Mouse (Mus musculus) midbrain, embryonic 14.5 days (tissue): ENCODE data around the gene Galnt2. TPM values are rescaled to one million over a fixed set of nuclear protein-coding genes. Genes with fewer than 3 reads are reported as not detected.

ENCODE experiments used
- ATAC-seq: fragments of 200-750 bp; cut with Nextera tagmentation; 2 replicates; pipeline ENCODE4 v1.8.0; 2017; ENCODE audit warnings: moderate number of reproducible peaks, moderate library complexity; ENCODE audit not compliant: low FRiP score, low TSS enrichment
- DNase-seq: peaks from one replicate; pipeline ENCODE4 v3.0.0-alpha.2; 2015
- H3K27ac ChIP-seq: fragments of 300-500 bp; sonication (generic); replicated peaks from 2 replicates; pipeline ENCODE4 v1.5.1; 2014; ENCODE audit warnings: mild to moderate bottlenecking, low read depth, low read length, moderate library complexity
- H3K27me3 ChIP-seq: fragments of 300-500 bp; sonication (generic); 2 replicates; pipeline ENCODE4 v1.6.1; 2014; ENCODE audit warnings: low read length, control low read depth, mixed read lengths; ENCODE audit not compliant: control insufficient read depth, insufficient read depth
- H3K36me3 ChIP-seq: fragments of 300-500 bp; sonication (generic); 2 replicates; pipeline ENCODE4 v1.6.1; 2014; ENCODE audit warnings: low read length, control low read depth; ENCODE audit not compliant: control insufficient read depth, insufficient read depth
- H3K4me1 ChIP-seq: fragments of 300-500 bp; sonication (generic); 2 replicates; pipeline ENCODE4 v1.6.1; 2014; ENCODE audit warnings: mild to moderate bottlenecking, antibody characterized with exemption, low read length, control low read depth; ENCODE audit not compliant: control insufficient read depth, insufficient read depth
- H3K4me2 ChIP-seq: fragments of 300-500 bp; sonication (generic); 2 replicates; pipeline ENCODE4 v1.6.1; 2014; ENCODE audit warnings: mild to moderate bottlenecking, low read length, moderate library complexity
- H3K4me3 ChIP-seq: fragments of 300-500 bp; sonication (generic); replicated peaks from 2 replicates; pipeline ENCODE4 v1.5.1; 2014; ENCODE audit warnings: low read depth, low read length
- H3K9ac ChIP-seq: fragments of 300-500 bp; sonication (generic); replicated peaks from 2 replicates; pipeline ENCODE4 v1.6.1; 2014; ENCODE audit warnings: mild to moderate bottlenecking, low read length, moderate library complexity
- H3K9me3 ChIP-seq: fragments of 300-500 bp; sonication (generic); 2 replicates; pipeline ENCODE4 v1.6.1; 2016; ENCODE audit warnings: low read length, control low read depth, mixed read lengths; ENCODE audit not compliant: control insufficient read depth
- WGBS: fragments of 180-500 bp; shearing (Covaris S2); extraction: QIAGEN DNeasy Blood & Tissue Kit; methylation state at CpG from one replicate; pipeline ENCODE4 v1.1.7; 2014; 5-methylcytosine and 5-hydroxymethylcytosine counted together
- polyA plus RNA-seq: library from polyadenylated mRNA; unstranded; fragments of >200 nt; fragmentation: Nextera tagmentation; extraction: Ambion mirVana; gene quantifications from 2 replicates; pipeline ENCODE4 v1.2.1, GENCODE M21; 2014

The Galnt2 gene
- polyA plus RNA-seq, 1 experiment from 2014 or later, result 70.1 TPM

DNA sequence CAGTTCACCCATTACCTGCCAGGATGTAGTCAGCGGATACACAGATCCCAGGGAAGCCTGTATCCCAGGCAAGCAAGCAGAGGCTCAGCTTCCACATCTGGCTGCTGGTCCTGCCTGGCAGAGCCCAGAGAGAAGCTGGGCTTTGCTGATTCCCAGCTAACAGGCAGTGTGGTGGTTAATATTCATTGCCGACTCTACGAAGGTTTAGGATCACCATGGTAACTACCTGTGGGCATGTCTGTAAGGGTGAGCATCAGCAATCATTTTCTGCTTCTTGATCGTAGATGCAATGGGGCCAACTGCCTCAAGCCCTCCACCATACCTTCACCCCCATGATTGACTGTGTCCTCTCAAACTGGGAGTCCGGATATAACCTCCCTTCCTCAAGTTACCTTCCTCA is 37.2 kb upstream of the Galnt2 start:
- WGBS, result 53% methylated on average over 5 of the region's 5 CpGs
- Histone ChIP-seq H3K4me2 (no peak overlapping the region), H3K4me1 (no peaks in the 10 kb centered on the region), H3K36me3 (no peaks in the 10 kb centered on the region), H3K9me3 (no peaks in the 10 kb centered on the region), H3K27ac (no peak overlapping the region), H3K27me3 (no peaks in the 10 kb centered on the region), H3K9ac (no peak overlapping the region), H3K4me3 (no peak overlapping the region)
- DNase-seq, result peak; percentile 56
- no peak for ATAC-seq

DNA sequence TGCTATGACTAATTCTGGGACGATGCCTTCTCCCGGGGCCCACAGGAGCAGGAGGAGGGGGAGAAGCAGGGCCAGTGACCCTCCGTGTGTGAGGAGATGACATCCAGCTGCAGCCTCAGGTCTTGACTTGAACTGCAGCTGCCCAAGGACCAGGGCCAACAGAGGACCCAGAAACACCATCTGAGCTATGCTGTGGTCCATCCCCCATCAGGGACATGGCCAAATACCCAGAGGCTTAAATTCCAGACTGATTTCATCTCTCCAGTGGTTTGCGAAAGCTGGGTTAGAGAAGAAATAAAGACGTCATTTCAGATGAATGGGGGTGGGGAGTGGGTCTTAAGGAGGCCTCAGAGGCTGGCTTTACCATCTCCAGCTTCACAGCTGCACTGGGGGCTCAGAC is 35.0 kb upstream of the Galnt2 start:
- no peaks in the 10 kb centered on the region for H3K27me3 ChIP-seq
- H3K4me2 ChIP-seq, result no peak overlapping the region
- ATAC-seq (no peak), DNase-seq (no peak)
- H3K27ac ChIP-seq, result no peak overlapping the region
- WGBS, result 47% methylated on average over 5 of the region's 5 CpGs
- H3K9me3 ChIP-seq, result no peaks in the 10 kb centered on the region
- no peaks in the 10 kb centered on the region for H3K4me1 ChIP-seq
- no peak overlapping the region for H3K4me3 ChIP-seq
- no peaks in the 10 kb centered on the region for H3K36me3 ChIP-seq
- no peak overlapping the region for H3K9ac ChIP-seq

- no peak for ATAC-seq
- DNase-seq, result no peak
- Histone ChIP-seq H3K27ac (no peak overlapping the region), H3K36me3 (no peaks in the 10 kb centered on the region), H3K9me3 (no peaks in the 10 kb centered on the region), H3K9ac (no peak overlapping the region), H3K4me3 (no peak overlapping the region), H3K27me3 (no peaks in the 10 kb centered on the region), H3K4me2 (no peak overlapping the region), H3K4me1 (no peaks in the 10 kb centered on the region)
- WGBS, result 58% methylated on average over 5 of the region's 5 CpGs
Measured at GRCm38 (mm10) chr8:124196797-124197196, 34.4 kb upstream of the Galnt2 start.

DNA sequence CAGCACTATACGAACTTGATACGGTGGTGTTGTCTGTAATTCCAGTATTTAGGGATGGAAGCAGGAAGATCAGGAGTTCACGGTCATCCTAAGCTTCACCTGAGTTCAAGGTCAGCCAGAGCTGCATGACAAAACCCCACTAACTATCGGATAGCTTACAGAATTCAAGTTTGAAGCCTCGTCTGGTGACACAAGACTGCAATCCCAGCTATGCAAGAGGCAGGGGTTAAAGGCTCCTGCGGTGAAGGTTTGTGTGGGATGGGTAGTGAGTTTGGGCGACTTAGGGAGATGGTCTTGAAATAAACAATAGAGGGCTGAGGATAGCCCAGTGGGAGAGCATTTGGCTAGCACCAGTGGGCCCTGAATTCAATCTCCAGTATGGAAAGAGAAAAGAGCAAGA is 33.0 kb upstream of the Galnt2 start:
- Histone ChIP-seq H3K9me3 (no peaks in the 10 kb centered on the region), H3K27me3 (no peaks in the 10 kb centered on the region)
- WGBS, result 74% methylated on average over 7 of the region's 7 CpGs

GRCm38 (mm10) chr8:124200400-124200799 is 30.8 kb upstream of the Galnt2 start:
- no peak overlapping the region for H3K27ac ChIP-seq
- DNase-seq, result peak; percentile 15
- no peak for ATAC-seq

More for the DNA sequence above, 33.0 kb upstream of the Galnt2 start:
- no peak overlapping the region for H3K9ac ChIP-seq
- no peaks in the 10 kb centered on the region for H3K36me3 ChIP-seq
- no peak overlapping the region for H3K4me2 ChIP-seq
- ATAC-seq, result no peak
- H3K4me1 ChIP-seq, result no peaks in the 10 kb centered on the region
- no peak overlapping the region for H3K4me3 ChIP-seq
- DNase-seq, result no peak
- H3K27ac ChIP-seq, result no peak overlapping the region

GRCm38 (mm10) chr8:124201706-124202105 is 29.5 kb upstream of the Galnt2 start:
- ATAC-seq (no peak), DNase-seq (no peak)
- Histone ChIP-seq H3K9ac (no peak overlapping the region), H3K27me3 (no peaks in the 10 kb centered on the region), H3K36me3 (no peaks in the 10 kb centered on the region), H3K4me1 (no peaks in the 10 kb centered on the region), H3K9me3 (no peaks in the 10 kb centered on the region), H3K4me2 (no peak overlapping the region), H3K4me3 (no peak overlapping the region), H3K27ac (no peak overlapping the region)
- WGBS, result 89% methylated on average over 8 of the region's 8 CpGs

More at GRCm38 (mm10) chr8:124200400-124200799, 30.8 kb upstream of the Galnt2 start:
- Histone ChIP-seq H3K4me2 (no peak overlapping the region), H3K9ac (no peak overlapping the region), H3K27me3 (no peaks in the 10 kb centered on the region), H3K4me1 (no peaks in the 10 kb centered on the region), H3K36me3 (no peaks in the 10 kb centered on the region), H3K4me3 (no peak overlapping the region), H3K9me3 (no peaks in the 10 kb centered on the region)
- 56% methylated on average over 7 of the region's 7 CpGs for WGBS

GRCm38 (mm10) chr8:124202895-124203294 is 28.3 kb upstream of the Galnt2 start:
- Histone ChIP-seq H3K9me3 (no peaks in the 10 kb centered on the region), H3K36me3 (no peaks in the 10 kb centered on the region), H3K27me3 (no peaks in the 10 kb centered on the region), H3K4me2 (no peak overlapping the region), H3K4me1 (no peaks in the 10 kb centered on the region), H3K4me3 (no peak overlapping the region), H3K9ac (no peak overlapping the region), H3K27ac (no peak overlapping the region)
- WGBS, result 78% methylated on average over 5 of the region's 5 CpGs
- no peak for DNase-seq
- no peak for ATAC-seq

DNA sequence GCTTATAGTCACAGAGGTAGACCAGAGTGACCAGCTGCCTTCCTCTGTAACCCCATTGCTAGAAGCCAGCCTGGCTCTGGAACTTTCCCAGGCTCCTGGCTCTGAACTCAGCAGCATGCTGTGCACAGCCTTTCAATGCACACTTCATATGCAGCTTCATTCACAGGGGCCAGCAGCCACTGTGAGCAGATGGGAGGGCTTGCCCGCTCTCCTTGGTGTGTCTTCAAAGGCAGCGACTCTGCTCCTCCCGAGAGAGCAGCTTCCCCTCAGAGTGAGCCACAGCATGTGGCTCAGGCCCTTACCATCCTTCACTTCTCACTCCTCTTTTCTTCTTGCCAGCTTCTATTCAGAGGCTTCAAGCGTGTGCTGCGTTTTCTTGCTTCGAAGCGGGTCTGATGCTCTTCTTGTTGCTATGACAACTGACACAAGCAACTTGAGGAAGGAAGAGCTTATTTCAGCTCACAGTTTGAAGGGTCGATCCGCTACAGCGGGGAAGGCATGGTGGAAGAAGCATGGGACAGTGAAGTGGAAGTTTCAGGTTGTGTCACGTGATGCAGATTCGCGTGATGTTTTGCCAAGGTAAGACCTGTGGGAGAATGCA is 27.1 kb upstream of the Galnt2 start:
- Histone ChIP-seq H3K4me1 (no peaks in the 10 kb centered on the region), H3K27me3 (no peaks in the 10 kb centered on the region), H3K36me3 (no peaks in the 10 kb centered on the region), H3K4me2 (no peak overlapping the region), H3K9ac (no peak overlapping the region), H3K27ac (0 out of 2 replicates have a peak overlapping the region, but pooled peaks have one; percentile 20), H3K4me3 (no peak overlapping the region), H3K9me3 (no peaks in the 10 kb centered on the region)
- WGBS, result 57% methylated on average over 13 of the region's 13 CpGs
- DNase-seq (peak; percentile 46), ATAC-seq (no peak)

DNA sequence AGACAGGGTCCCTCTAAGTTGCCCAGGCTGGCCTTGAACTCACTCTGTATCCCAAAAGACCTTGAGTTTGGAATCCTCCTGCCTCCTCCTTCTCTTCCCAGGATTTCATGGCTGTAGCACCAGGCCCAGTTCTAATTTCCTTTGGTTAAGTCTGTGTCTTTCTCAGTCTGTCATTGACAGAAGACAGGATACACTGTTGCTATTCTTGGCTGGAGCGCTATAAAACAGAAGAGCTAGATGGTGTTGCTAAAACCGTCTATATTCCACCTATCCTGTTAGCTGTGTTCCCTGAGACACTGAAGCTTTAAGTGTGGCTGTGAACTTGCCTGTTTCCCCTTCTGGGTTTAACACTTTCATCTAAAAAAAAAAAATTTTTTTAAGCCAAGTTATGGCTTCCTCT is 19.0 kb upstream of the Galnt2 start:
- Histone ChIP-seq H3K27ac (no peak overlapping the region), H3K9me3 (no peaks in the 10 kb centered on the region), H3K4me2 (no peak overlapping the region), H3K4me3 (no peak overlapping the region), H3K36me3 (no peaks in the 10 kb centered on the region), H3K27me3 (no peaks in the 10 kb centered on the region), H3K9ac (no peak overlapping the region), H3K4me1 (no peaks in the 10 kb centered on the region)
- 91% methylated on average over 2 of the region's 2 CpGs for WGBS
- no peak for DNase-seq
- no peak for ATAC-seq
